Mouse (Mus musculus): ENCODE measurements around the gene Tmcc1. TPM values are rescaled to one million over a fixed set of nuclear protein-coding genes. Genes with fewer than 3 reads are reported as not detected.
A peak's percentile ranks its signal among the peaks of the same experiment; 100 is the strongest.
"Not testable (repeated sequence)": the region's sequence is repeated elsewhere in the genome, so short reads cannot be mapped to it uniquely, and the experiment has no call there.

The Tmcc1 gene
- polyA plus RNA-seq, 1 experiment = 0.58 TPM

DNA sequence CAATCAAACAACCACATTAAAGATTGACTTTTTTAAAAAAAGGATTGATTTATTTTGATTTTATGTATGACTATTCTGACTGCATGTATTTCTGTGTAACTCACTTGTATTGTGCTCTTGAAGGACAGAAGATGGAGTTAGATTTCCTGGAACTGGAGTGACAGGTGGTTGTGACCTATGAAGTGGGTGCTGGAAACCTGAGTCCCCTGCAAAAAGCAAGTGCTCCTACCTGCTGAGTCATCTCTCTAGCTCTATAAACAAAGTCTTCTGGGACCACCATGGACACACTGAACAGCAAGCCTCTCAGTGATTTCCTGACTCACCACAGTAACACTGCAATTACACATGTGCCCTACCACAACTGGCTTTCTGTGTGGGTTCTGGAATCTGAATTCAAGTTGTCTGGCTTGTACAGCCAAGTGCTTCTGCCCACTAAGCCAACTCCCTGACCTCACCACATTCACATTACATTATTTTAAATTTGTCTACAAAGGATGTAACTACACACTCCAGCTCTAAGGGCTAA lies 65.3 kb downstream of the Tmcc1 start:
- no peaks in the 10 kb centered on the region for H3K27me3 ChIP-seq (replicated peaks)
- TF ChIP-seq GATA1 (IDR thresholded peaks at IDR 0.05; ENCODE audit: borderline replicate concordance, low read length) = no peak
- peaks cover 10% of the 10 kb centered on the region for H3K4me1 ChIP-seq
- peaks cover 6% of the 10 kb centered on the region for H3K36me3 ChIP-seq (replicated peaks; ENCODE audit: low read length)
- H3K9me3 ChIP-seq = no peaks in the 10 kb centered on the region
- no peak overlapping the region for H3K4me3 ChIP-seq (replicated peaks)

DNA sequence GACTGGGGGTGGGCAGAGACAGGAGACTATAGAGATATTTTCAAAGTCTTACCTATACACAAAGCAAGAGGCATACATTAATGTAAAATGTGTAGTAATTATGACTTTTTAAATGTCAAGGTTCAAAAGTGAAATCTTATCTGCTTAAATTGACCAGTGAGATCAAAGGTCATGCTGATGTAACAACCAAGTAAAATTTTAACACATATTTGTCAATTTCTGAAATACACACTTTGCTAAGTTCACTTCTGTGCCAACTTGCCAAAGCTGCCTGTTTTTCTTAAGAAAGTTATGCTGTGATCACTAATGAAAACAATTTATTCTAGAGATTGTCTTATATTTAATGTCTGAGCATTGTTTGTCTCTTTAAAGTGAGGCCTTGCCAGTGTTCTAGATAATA lies 66.7 kb downstream of the Tmcc1 start:
- Histone ChIP-seq H3K9me3 (no peaks in the 10 kb centered on the region), H3K4me1 (peaks cover 10% of the 10 kb centered on the region), H3K4me3 (replicated peaks) (no peak overlapping the region), H3K27me3 (replicated peaks) (no peaks in the 10 kb centered on the region), H3K36me3 (replicated peaks; ENCODE audit: low read length) (peaks cover 14% of the 10 kb centered on the region)
- no peak for TF ChIP-seq GATA1 (IDR thresholded peaks at IDR 0.05; ENCODE audit: borderline replicate concordance, low read length)
- no peak for TF ChIP-seq FLI1 (IDR thresholded peaks at IDR 0.05; ENCODE audit: low read length)

DNA sequence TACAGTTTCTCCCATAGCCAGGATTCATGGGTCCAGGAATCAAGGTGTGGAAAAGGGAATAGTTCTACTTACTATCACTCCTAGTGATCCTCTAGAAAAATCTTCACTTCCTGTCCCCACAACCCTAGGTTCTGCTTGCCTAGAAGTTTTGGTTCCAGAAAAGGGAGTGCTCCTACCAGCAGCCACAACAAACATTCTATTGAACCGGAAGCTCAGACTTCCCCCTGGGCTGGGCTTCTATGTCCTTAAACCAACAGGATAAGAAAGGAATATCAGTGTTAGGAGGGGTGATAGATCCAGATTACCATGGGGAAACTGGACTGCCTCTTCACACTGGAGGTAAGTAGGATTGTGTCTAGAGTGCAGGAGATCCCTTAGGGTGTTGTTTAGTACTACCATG lies 70.4 kb downstream of the Tmcc1 start:
- no peak overlapping the region for H3K4me3 ChIP-seq (replicated peaks)

DNA sequence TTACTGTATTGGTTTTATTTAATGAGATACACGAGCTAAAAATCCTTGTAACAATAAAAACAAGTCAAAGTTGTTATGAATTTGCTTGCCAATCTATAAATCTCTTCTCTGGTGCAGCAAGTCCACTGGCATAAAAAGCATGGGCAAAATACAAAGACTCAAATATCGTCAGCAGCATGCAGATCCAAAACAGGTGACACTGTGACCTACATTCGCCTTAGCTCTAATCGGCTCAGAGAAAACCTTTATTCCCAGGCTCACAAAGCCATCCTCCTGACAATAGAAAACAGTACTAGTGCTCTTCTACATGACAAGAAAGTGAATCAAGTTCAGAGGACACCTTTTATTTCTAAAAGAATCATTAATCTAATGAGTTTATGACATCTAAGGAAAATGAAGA lies 73.6 kb downstream of the Tmcc1 start:
- Histone ChIP-seq H3K4me3 (replicated peaks) (no peak overlapping the region), H3K4me1 (peaks cover 8% of the 10 kb centered on the region; the same call in 1 of the 2 replicates), H3K9me3 (no peaks in the 10 kb centered on the region), H3K27me3 (replicated peaks) (no peaks in the 10 kb centered on the region), H3K36me3 (replicated peaks; ENCODE audit: low read length) (peaks cover 20% of the 10 kb centered on the region)
- no peak for TF ChIP-seq GATA1 (IDR thresholded peaks at IDR 0.05; ENCODE audit: borderline replicate concordance, low read length)

More for the DNA sequence above, 70.4 kb downstream of the Tmcc1 start:
- Histone ChIP-seq H3K36me3 (replicated peaks; ENCODE audit: low read length) (peaks cover 20% of the 10 kb centered on the region), H3K9me3 (no peaks in the 10 kb centered on the region), H3K4me1 (peaks cover 12% of the 10 kb centered on the region), H3K27me3 (replicated peaks) (no peaks in the 10 kb centered on the region)
- no peak for TF ChIP-seq GATA1 (IDR thresholded peaks at IDR 0.05; ENCODE audit: borderline replicate concordance, low read length)
- no peak for TF ChIP-seq FLI1 (IDR thresholded peaks at IDR 0.05; ENCODE audit: low read length)

DNA sequence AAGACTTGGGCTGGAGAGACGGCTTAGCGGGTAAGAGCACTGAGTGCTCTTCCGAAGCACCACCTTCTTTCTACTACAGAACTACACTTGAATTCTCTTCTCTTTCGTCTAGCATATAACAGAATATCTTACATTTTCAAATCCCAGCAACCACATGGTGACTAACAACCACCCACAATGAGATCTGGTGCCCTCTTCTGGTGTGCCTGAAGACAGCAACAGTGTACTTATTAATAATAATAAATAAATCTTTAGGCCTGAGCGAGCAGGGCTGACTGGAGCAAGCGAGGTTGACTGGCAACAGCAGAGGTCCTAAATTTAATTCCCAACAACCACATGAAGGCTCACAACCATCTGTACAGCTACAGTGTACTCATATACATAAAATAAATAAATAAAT lies 76.7 kb downstream of the Tmcc1 start:
- H3K4me1 ChIP-seq = peaks cover 16% of the 10 kb centered on the region
- not testable (repeated sequence) for H3K36me3 ChIP-seq (replicated peaks; ENCODE audit: low read length); H3K9me3 ChIP-seq; H3K27me3 ChIP-seq (replicated peaks); H3K4me3 ChIP-seq (replicated peaks)

DNA sequence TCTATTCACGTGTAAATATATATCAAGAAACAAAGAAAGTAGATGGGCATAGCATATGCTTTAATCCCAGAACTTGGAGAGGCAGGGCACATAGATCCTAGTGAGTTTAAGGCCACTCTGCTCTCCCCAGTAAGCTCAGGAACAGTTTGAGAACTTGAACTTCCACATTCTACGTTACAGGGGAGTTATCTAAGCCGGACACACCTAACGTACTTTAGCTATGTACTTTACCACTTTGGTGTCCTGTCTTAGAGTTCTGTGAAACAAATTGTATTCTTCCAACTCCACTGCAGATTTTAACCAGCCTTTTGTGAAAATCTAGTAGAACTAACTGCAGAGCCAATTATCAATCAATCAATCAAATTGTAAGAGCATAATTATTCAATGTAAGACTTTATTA lies 82.7 kb downstream of the Tmcc1 start:
- Histone ChIP-seq H3K4me3 (replicated peaks) (no peak overlapping the region), H3K36me3 (replicated peaks; ENCODE audit: low read length) (no peaks in the 10 kb centered on the region), H3K9me3 (no peaks in the 10 kb centered on the region), H3K4me1 (peaks cover 25% of the 10 kb centered on the region), H3K27me3 (replicated peaks) (peaks cover 3% of the 10 kb centered on the region)
- TF ChIP-seq GATA1 (IDR thresholded peaks at IDR 0.05; ENCODE audit: borderline replicate concordance, low read length) = no peak
- TF ChIP-seq FLI1 (IDR thresholded peaks at IDR 0.05; ENCODE audit: low read length) = no peak

DNA sequence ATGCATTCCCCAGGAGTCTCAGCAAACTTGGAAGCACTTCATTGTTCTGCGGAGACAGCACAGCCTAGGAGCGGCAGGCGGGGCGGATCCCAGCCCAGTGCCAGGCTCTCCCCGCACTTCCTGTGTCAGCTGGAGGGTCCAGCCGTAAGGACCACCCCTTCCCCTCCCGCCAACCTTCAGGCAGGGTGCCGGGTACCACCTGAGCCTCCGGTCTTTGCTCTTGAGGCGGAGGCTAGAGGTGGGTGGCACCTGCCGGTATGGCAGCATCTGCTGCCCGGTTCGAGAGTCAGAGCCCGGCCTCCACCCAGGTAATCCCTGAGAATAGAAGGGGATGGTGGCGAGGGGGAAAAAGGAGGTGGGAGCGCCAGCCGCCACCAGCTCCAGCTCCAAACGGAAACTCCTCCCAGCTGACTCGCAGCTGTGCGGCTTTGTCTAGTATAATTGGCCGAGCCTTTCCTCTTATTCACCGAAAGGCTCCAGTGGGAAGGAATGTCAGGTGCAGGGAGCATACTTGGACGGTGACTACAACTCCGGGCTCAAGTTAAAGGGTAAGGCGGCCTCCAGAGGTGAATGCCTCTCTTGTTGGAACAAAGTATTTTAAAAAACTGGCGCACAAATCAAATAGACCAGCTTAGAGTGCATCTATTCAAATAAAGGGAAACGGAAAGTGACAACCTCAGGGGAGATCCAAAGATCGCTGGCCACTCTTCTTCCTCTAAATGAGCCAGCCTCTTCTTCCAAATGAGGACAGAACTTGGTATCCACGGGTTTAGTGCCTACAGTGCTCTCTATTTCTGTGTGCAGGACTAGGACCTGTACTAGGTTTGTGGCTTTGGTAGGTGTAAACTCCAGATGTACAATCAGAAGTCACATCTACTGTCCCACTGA lies 85.6 kb downstream of the Tmcc1 start:
- peak overlapping the region; percentile 91 for H3K4me3 ChIP-seq (replicated peaks)
- no peaks in the 10 kb centered on the region for H3K36me3 ChIP-seq (replicated peaks; ENCODE audit: low read length)
- TF ChIP-seq GATA1 (IDR thresholded peaks at IDR 0.05; ENCODE audit: borderline replicate concordance, low read length) (no peak), FLI1 (IDR thresholded peaks at IDR 0.05; ENCODE audit: low read length) (no peak)
- H3K27me3 ChIP-seq (replicated peaks) = peaks cover 3% of the 10 kb centered on the region
- no peaks in the 10 kb centered on the region for H3K9me3 ChIP-seq
- peaks cover 14% of the 10 kb centered on the region for H3K4me1 ChIP-seq

DNA sequence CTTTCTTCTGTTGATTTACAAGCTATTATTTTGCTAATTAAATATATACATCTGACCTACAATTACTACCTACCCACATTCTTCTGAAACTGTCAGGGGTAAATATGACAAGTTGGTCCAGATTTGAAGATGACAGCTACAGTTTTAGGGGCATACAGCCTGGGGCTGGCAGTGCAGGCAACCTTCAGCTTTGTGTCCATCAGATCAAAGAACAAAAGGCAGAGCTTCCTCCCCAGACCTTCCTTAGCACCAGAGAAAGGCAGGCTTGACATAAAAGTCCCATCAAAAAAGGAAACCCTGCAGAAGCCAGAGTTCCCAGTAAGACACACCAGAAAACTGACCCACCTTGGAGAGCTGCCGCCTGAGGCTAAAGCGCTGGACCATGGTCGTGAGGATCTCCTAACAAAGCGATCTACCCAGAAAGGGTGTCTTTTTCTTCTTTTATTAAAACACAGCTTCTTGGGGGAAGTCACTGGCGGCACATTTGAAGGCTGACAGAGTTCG lies 86.3 kb downstream of the Tmcc1 start:
- peak overlapping the region; percentile 91 for H3K4me3 ChIP-seq (replicated peaks)
- H3K36me3 ChIP-seq (replicated peaks; ENCODE audit: low read length) = no peaks in the 10 kb centered on the region
- H3K27me3 ChIP-seq (replicated peaks) = peaks cover 3% of the 10 kb centered on the region
- no peaks in the 10 kb centered on the region for H3K9me3 ChIP-seq
- TF ChIP-seq GATA1 (IDR thresholded peaks at IDR 0.05; ENCODE audit: borderline replicate concordance, low read length) (no peak), FLI1 (IDR thresholded peaks at IDR 0.05; ENCODE audit: low read length) (no peak)
- peaks cover 14% of the 10 kb centered on the region for H3K4me1 ChIP-seq

DNA sequence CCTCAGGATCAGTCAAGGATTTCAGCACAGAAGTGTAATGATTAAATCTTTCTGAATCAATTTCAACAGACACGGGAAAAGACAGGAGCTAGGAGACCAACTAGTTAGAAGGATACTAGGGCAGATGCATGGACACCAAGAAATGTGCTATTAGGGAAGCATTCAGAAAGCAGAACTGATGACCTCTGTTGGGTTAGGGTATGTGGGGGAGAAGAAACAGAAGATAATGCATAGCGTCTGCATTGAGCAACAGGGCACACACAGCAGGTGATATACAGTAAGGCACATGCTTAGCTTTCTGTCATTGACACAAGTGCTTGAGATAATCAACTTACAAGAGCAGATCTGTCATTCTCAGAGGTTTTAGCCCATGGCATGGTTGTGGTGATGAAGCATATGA lies 95.7 kb downstream of the Tmcc1 start:
- no peak for TF ChIP-seq FLI1 (IDR thresholded peaks at IDR 0.05; ENCODE audit: low read length)
- no peak for TF ChIP-seq GATA1 (IDR thresholded peaks at IDR 0.05; ENCODE audit: borderline replicate concordance, low read length)
- Histone ChIP-seq H3K36me3 (replicated peaks; ENCODE audit: low read length) (peaks cover 8% of the 10 kb centered on the region), H3K4me1 (peaks cover 21% of the 10 kb centered on the region), H3K4me3 (replicated peaks) (no peak overlapping the region), H3K27me3 (replicated peaks) (no peaks in the 10 kb centered on the region), H3K9me3 (peaks cover 6% of the 10 kb centered on the region)

DNA sequence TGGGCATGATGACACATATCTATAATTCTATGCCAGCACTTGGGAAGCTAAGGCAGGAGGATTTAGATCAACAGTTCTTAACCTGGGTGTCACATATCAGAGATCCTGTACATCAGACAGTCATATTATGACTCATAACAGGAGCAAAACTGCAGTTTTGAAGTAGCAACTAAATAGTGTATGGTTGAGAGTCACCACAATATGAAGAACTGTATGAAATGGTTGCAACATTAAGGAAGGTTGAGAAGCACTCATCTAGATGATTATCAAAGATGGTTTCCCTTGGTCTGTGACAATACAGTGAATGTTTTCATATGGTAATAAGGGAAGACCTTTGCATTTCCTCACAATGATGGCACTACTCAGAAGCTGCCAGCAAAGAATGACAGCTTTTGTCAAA lies 103.9 kb downstream of the Tmcc1 start:
- Histone ChIP-seq H3K9me3 (no peaks in the 10 kb centered on the region), H3K4me1 (peaks cover 3% of the 10 kb centered on the region; the same call in 1 of the 2 replicates), H3K27me3 (replicated peaks) (no peaks in the 10 kb centered on the region), H3K36me3 (replicated peaks; ENCODE audit: low read length) (no peaks in the 10 kb centered on the region), H3K4me3 (replicated peaks) (no peak overlapping the region)
- TF ChIP-seq FLI1 (IDR thresholded peaks at IDR 0.05; ENCODE audit: low read length) = no peak
- no peak for TF ChIP-seq GATA1 (IDR thresholded peaks at IDR 0.05; ENCODE audit: borderline replicate concordance, low read length)
